Mouse (Mus musculus) CH12.LX (cell line): ENCODE data around the gene Megf11.

Source experiments
- CHD2 ChIP-seq: IDR thresholded peaks from 2 replicates; pipeline ENCODE4 v1.6.1; 2011; ENCODE audit warnings: low read length, improper control_type of control experiment
- E2F4 ChIP-seq: IDR thresholded peaks from 2 replicates; pipeline ENCODE4 v1.6.1; 2011; ENCODE audit warnings: low read depth, low read length, improper control_type of control experiment; ENCODE audit not compliant: insufficient replicate concordance
- GABPA ChIP-seq: IDR thresholded peaks from 2 replicates; pipeline ENCODE4 v1.6.1; 2012; ENCODE audit warnings: low read depth, low read length, improper control_type of control experiment, inconsistent platforms; ENCODE audit not compliant: insufficient replicate concordance
- KAT2A ChIP-seq: IDR thresholded peaks from 2 replicates; pipeline ENCODE4 v1.6.1; 2012; ENCODE audit warnings: low read length, improper control_type of control experiment, inconsistent platforms; ENCODE audit not compliant: insufficient replicate concordance
- MYC ChIP-seq: IDR thresholded peaks from 2 replicates; pipeline ENCODE4 v1.6.1; 2011; ENCODE audit warnings: low read depth, mild to moderate bottlenecking, improper control_type of control experiment, low read length
- NELFE ChIP-seq: IDR thresholded peaks from 2 replicates; pipeline ENCODE4 v1.6.1; 2011; ENCODE audit warnings: low read depth, low read length, improper control_type of control experiment
- NRF1 ChIP-seq: IDR thresholded peaks from 2 replicates; pipeline ENCODE4 v1.6.1; 2014; ENCODE audit warnings: low read depth, mild to moderate bottlenecking, inconsistent platforms, low read length, improper control_type of control experiment, moderate library complexity
- POLR2A ChIP-seq: IDR thresholded peaks from 2 replicates; pipeline ENCODE4 v1.6.1; 2011; ENCODE audit warnings: low read depth, mild to moderate bottlenecking, improper control_type of control experiment, low read length
- RCOR1 ChIP-seq: conservative IDR thresholded peaks from 2 replicates; pipeline ENCODE4 v1.6.1; 2012; ENCODE audit warnings: low read depth, mild to moderate bottlenecking, inconsistent platforms, low read length, improper control_type of control experiment
- SIN3A ChIP-seq: IDR thresholded peaks from 2 replicates; pipeline ENCODE4 v1.6.1; 2012; ENCODE audit warnings: low read length, improper control_type of control experiment, inconsistent platforms
- TBP ChIP-seq: conservative IDR thresholded peaks from 2 replicates; pipeline ENCODE4 v1.6.1; 2011; ENCODE audit warnings: low read depth, low read length, improper control_type of control experiment
- USF2 ChIP-seq: conservative IDR thresholded peaks from 2 replicates; pipeline ENCODE4 v1.6.1; 2011; ENCODE audit warnings: low read depth, low read length, improper control_type of control experiment
- ZNF384 ChIP-seq: IDR thresholded peaks from 2 replicates; pipeline ENCODE4 v1.6.1; 2012; ENCODE audit warnings: low read depth, low read length, improper control_type of control experiment, inconsistent platforms

- TF ChIP-seq SIN3A (no peak), MYC (no peak), POLR2A (no peak), E2F4 (no peak), GABPA (no peak), NRF1 (no peak), KAT2A (no peak), CHD2 (no peak), NELFE (no peak), TBP (no peak), USF2 (no peak), ZNF384 (no peak), RCOR1 (no peak)
These were observed 311.6 kb downstream of the Megf11 start for GRCm38 (mm10) chr9:64697006-64697405.
